Mouse (Mus musculus) MEL (cell line): ENCODE results near the gene Babam2. TPM values are rescaled to one million over a fixed set of nuclear protein-coding genes. Genes with fewer than 3 reads are reported as not detected.

Experiments
- DNase-seq: peaks from one replicate; pipeline ENCODE4 v3.0.0; 2011; ENCODE audit warnings: low read depth, low spot score
- H3K27ac ChIP-seq: 2 replicates; pipeline ENCODE4 v1.5.1; 2012; ENCODE audit warnings: low read depth, mild to moderate bottlenecking, control low read depth, low read length, moderate library complexity; ENCODE audit not compliant: control insufficient read depth
- H3K27me3 ChIP-seq, 2 experiments: fragments of 150-350 bp in 1 of 2; sonication (generic) in 1 of 2; 2 replicates each; pipeline ENCODE4 v1.6.1; 2012; ENCODE audit warnings: low read length in 2 of 2, mild to moderate bottlenecking in 2 of 2, improper control_type of control experiment in 1 of 2, moderate library complexity in 1 of 2; ENCODE audit not compliant: insufficient read depth in 2 of 2, control insufficient read depth in 1 of 2
- H3K36me3 ChIP-seq, 2 experiments: 2 replicates each; pipeline ENCODE4 v1.6.1; 2012 to 2014; ENCODE audit warnings: low read length in 2 of 2, improper control_type of control experiment in 1 of 2, inconsistent platforms in 1 of 2, mild to moderate bottlenecking in 1 of 2; ENCODE audit not compliant: insufficient read depth in 2 of 2, control insufficient read depth in 1 of 2
- H3K4me1 ChIP-seq, 2 experiments: fragments of 150-350 bp in 1 of 2; sonication (generic) in 1 of 2; 2 replicates each; pipeline ENCODE4 v1.6.1; 2012; ENCODE audit warnings: low read length in 2 of 2, improper control_type of control experiment in 1 of 2, mild to moderate bottlenecking in 1 of 2; ENCODE audit not compliant: insufficient read depth in 2 of 2, control insufficient read depth in 1 of 2
- H3K4me3 ChIP-seq, 2 experiments: fragments of 150-350 bp in 1 of 2; sonication (generic) in 1 of 2; 2 replicates each; pipeline ENCODE4 v1.5.1; 2012; ENCODE audit warnings: low read depth in 2 of 2, low read length in 2 of 2, mild to moderate bottlenecking in 2 of 2, moderate library complexity in 2 of 2, control low read depth in 1 of 2, improper control_type of control experiment in 1 of 2; ENCODE audit not compliant: control insufficient read depth in 1 of 2, insufficient read depth in 1 of 2
- H3K79me2 ChIP-seq: 2 replicates; pipeline ENCODE4 v1.6.1; 2012; ENCODE audit warnings: mild to moderate bottlenecking, low read length, moderate library complexity; ENCODE audit not compliant: control insufficient read depth, poor library complexity, insufficient read depth
- H3K9ac ChIP-seq: 2 replicates; pipeline ENCODE4 v1.6.1; 2012; ENCODE audit warnings: low read depth, mild to moderate bottlenecking, control low read depth, low read length, moderate library complexity; ENCODE audit not compliant: control insufficient read depth, poor library complexity, severe bottlenecking
- H3K9me3 ChIP-seq: fragments of 150-350 bp; sonication (generic); replicated peaks from 2 replicates; pipeline ENCODE4 v1.6.1; 2012; ENCODE audit warnings: mild to moderate bottlenecking, low read length, improper control_type of control experiment, moderate library complexity; ENCODE audit not compliant: insufficient read depth
- BHLHE40 ChIP-seq: IDR thresholded peaks from 2 replicates; pipeline ENCODE4 v1.6.1; 2012; ENCODE audit warnings: low read depth, mild to moderate bottlenecking, inconsistent platforms, low read length, improper control_type of control experiment, borderline replicate concordance
- CHD1 ChIP-seq: IDR thresholded peaks from 2 replicates; pipeline ENCODE4 v1.6.1; 2012; ENCODE audit warnings: low read depth, mild to moderate bottlenecking, inconsistent platforms, low read length, improper control_type of control experiment
- CHD2 ChIP-seq: IDR thresholded peaks from 2 replicates; pipeline ENCODE4 v1.6.1; 2011; ENCODE audit warnings: low read length, improper control_type of control experiment
- CTCF ChIP-seq, 3 experiments: IDR thresholded peaks in 2 of 3; conservative IDR thresholded peaks in 1 of 3; 2 replicates each; pipeline ENCODE4 v1.5.1; 2011 to 2012; ENCODE audit warnings: low read length in 3 of 3, low read depth in 2 of 3, mild to moderate bottlenecking in 2 of 3, improper control_type of control experiment in 1 of 3, inconsistent platforms in 1 of 3, mixed read lengths in 1 of 3, moderate library complexity in 1 of 3; ENCODE audit not compliant: control insufficient read depth in 1 of 3, insufficient read depth in 1 of 3, poor library complexity in 1 of 3, severe bottlenecking in 1 of 3
- ELF1 ChIP-seq: IDR thresholded peaks from 2 replicates; pipeline ENCODE4 v1.6.1; 2014; ENCODE audit warnings: low read depth, mild to moderate bottlenecking, inconsistent platforms, low read length, improper control_type of control experiment, moderate library complexity
- GABPA ChIP-seq: IDR thresholded peaks from 2 replicates; pipeline ENCODE4 v1.6.1; 2012; ENCODE audit warnings: low read depth, mild to moderate bottlenecking, inconsistent platforms, low read length, improper control_type of control experiment, moderate library complexity
- GATA1 ChIP-seq: IDR thresholded peaks from 2 replicates; pipeline ENCODE4 v1.6.1; 2011; ENCODE audit warnings: low read depth, low read length, improper control_type of control experiment
- HCFC1 ChIP-seq: IDR thresholded peaks from 2 replicates; pipeline ENCODE4 v1.6.1; 2012; ENCODE audit warnings: low read depth, mild to moderate bottlenecking, inconsistent platforms, low read length, improper control_type of control experiment, moderate library complexity
- KAT2A ChIP-seq: conservative IDR thresholded peaks from 2 replicates; pipeline ENCODE4 v1.6.1; 2012; ENCODE audit warnings: low read depth, low read length, improper control_type of control experiment, inconsistent platforms
- MAFK ChIP-seq: IDR thresholded peaks from 2 replicates; pipeline ENCODE4 v1.6.1; 2011; ENCODE audit warnings: low read depth, mild to moderate bottlenecking, low read length, improper control_type of control experiment, borderline replicate concordance
- MAX ChIP-seq: IDR thresholded peaks from 2 replicates; pipeline ENCODE4 v1.6.1; 2011; ENCODE audit warnings: low read length, improper control_type of control experiment
- MEF2A ChIP-seq: IDR thresholded peaks from 2 replicates; pipeline ENCODE4 v1.6.1; 2014; ENCODE audit warnings: low read depth, mild to moderate bottlenecking, inconsistent platforms, low read length, improper control_type of control experiment; ENCODE audit not compliant: poor library complexity, insufficient replicate concordance, severe bottlenecking; ENCODE audit errors: extremely low read depth
- MXI1 ChIP-seq: IDR thresholded peaks from 2 replicates; pipeline ENCODE4 v1.6.1; 2011; ENCODE audit warnings: mild to moderate bottlenecking, low read depth, low read length, improper control_type of control experiment
- NELFE ChIP-seq: IDR thresholded peaks from 2 replicates; pipeline ENCODE4 v1.6.1; 2011; ENCODE audit warnings: low read depth, low read length, improper control_type of control experiment
- NRF1 ChIP-seq: IDR thresholded peaks from 2 replicates; pipeline ENCODE4 v1.6.1; 2014; ENCODE audit warnings: low read depth, mild to moderate bottlenecking, inconsistent platforms, low read length, improper control_type of control experiment, moderate library complexity; ENCODE audit not compliant: poor library complexity, insufficient read depth, severe bottlenecking
- POLR2A ChIP-seq, 2 experiments: IDR thresholded peaks; 2 replicates each; pipeline ENCODE4 v1.6.1; 2011 to 2012; ENCODE audit warnings: low read length in 2 of 2, mild to moderate bottlenecking in 2 of 2, control low read depth in 1 of 2, improper control_type of control experiment in 1 of 2, low read depth in 1 of 2, moderate library complexity in 1 of 2; ENCODE audit not compliant: control insufficient read depth in 1 of 2, insufficient read depth in 1 of 2, poor library complexity in 1 of 2
- POLR2AphosphoS5 ChIP-seq: IDR thresholded peaks from 2 replicates; pipeline ENCODE4 v1.6.1; 2012; ENCODE audit warnings: low read depth, borderline replicate concordance, mild to moderate bottlenecking, inconsistent platforms, low read length, moderate library complexity, mixed read lengths
- RCOR1 ChIP-seq: IDR thresholded peaks from 2 replicates; pipeline ENCODE4 v1.6.1; 2012; ENCODE audit warnings: low read depth, mild to moderate bottlenecking, inconsistent platforms, low read length, improper control_type of control experiment
- TBP ChIP-seq: IDR thresholded peaks from 2 replicates; pipeline ENCODE4 v1.8.0; 2011; ENCODE audit warnings: low read depth, low read length, improper control_type of control experiment
- TCF12 ChIP-seq: IDR thresholded peaks from 2 replicates; pipeline ENCODE4 v1.6.1; 2014; ENCODE audit warnings: low read depth, mild to moderate bottlenecking, inconsistent platforms, low read length, improper control_type of control experiment, moderate library complexity
- UBTF ChIP-seq: IDR thresholded peaks from 2 replicates; pipeline ENCODE4 v1.6.1; 2012; ENCODE audit warnings: low read depth, mild to moderate bottlenecking, inconsistent platforms, low read length, improper control_type of control experiment, moderate library complexity, borderline replicate concordance; ENCODE audit not compliant: insufficient read depth
- USF2 ChIP-seq, 2 experiments: IDR thresholded peaks; 2 replicates each; pipeline ENCODE4 v1.6.1; 2011 to 2012; ENCODE audit warnings: improper control_type of control experiment in 2 of 2, low read length in 2 of 2, borderline replicate concordance in 1 of 2, inconsistent platforms in 1 of 2, low read depth in 1 of 2, mild to moderate bottlenecking in 1 of 2; ENCODE audit not compliant: insufficient read depth in 1 of 2
- ZMIZ1 ChIP-seq: IDR thresholded peaks from 2 replicates; pipeline ENCODE4 v1.6.1; 2012; ENCODE audit warnings: low read depth, mild to moderate bottlenecking, inconsistent platforms, low read length, improper control_type of control experiment, moderate library complexity
- polyA plus RNA-seq, 2 experiments: library from polyadenylated mRNA; stranded (reverse) in 1 of 2; unstranded in 1 of 2; fragments of >175 nt in 1 of 2; fragments of >200 nt in 1 of 2; gene quantifications; 2 replicates each; pipeline versions ENCODE4 v1.2.1 to v1.2.4; 2012; ENCODE audit warnings: low replicate concordance in 2 of 2, low read depth in 1 of 2; ENCODE audit not compliant: insufficient read length in 2 of 2, insufficient read depth in 1 of 2, missing spikeins in 1 of 2
- total RNA-seq: library from RNA; depleted of rRNA; stranded (reverse); fragments of 300-350 nt; gene quantifications from 2 replicates; pipeline ENCODE4 v1.2.3, GENCODE M21; 2012

The Babam2 gene
- total and polyA plus RNA-seq, 3 experiments: 43.3 to 86.6 TPM; not detected in 1

GRCm38 (mm10) chr5:31918566-31918965 is 221.1 kb downstream of the Babam2 start:
- TF ChIP-seq BHLHE40: no peak
- TF ChIP-seq CHD1: no peak
- TF ChIP-seq MXI1: no peak
- no peak for TF ChIP-seq MAFK
- no peak for TF ChIP-seq ELF1
- TF ChIP-seq CHD2: no peak
- no peak for TF ChIP-seq TCF12
- TF ChIP-seq KAT2A: no peak
- TF ChIP-seq POLR2AphosphoS5: no peak
- TF ChIP-seq HCFC1: no peak
- TF ChIP-seq POLR2A (IDR thresholded peaks at IDR 0.05; ENCODE audit: control insufficient read depth in 1 of 2, insufficient read depth in 1 of 2, low read depth in 1 of 2, low read length in 2 of 2, poor library complexity in 1 of 2): no peak
- no peak for TF ChIP-seq NELFE
- no peak for TF ChIP-seq GABPA
- TF ChIP-seq USF2 (IDR thresholded peaks at IDR 0.05; ENCODE audit: borderline replicate concordance in 1 of 2, insufficient read depth in 1 of 2, low read depth in 1 of 2, low read length in 2 of 2): no peak
- no peak for TF ChIP-seq NRF1
- no peak for TF ChIP-seq RCOR1
- TF ChIP-seq, all 39 proteins: peak for 0
- no peaks in the 10 kb centered on the region for H3K9me3 ChIP-seq
- H3K36me3 ChIP-seq: peaks cover 0 to 18% of the 10 kb centered on the region in 2 experiments; a peak in 2 of 4 replicates
- H3K27me3 ChIP-seq: no peaks in the 10 kb centered on the region
- H3K9ac ChIP-seq: no peak overlapping the region
- DNase-seq: no peak
- no peak overlapping the region for H3K4me3 ChIP-seq
- H3K79me2 ChIP-seq: no peaks in the 10 kb centered on the region
- H3K27ac ChIP-seq: no peak overlapping the region
- peaks cover 2 to 13% of the 10 kb centered on the region in 2 experiments; a peak in 3 of 4 replicates for H3K4me1 ChIP-seq

- H3K9ac ChIP-seq: no peak overlapping the region
- H3K36me3 ChIP-seq: peaks cover 0 to 13% of the 10 kb centered on the region in 2 experiments; a peak in 2 of 4 replicates
- no peak overlapping the region for H3K27ac ChIP-seq
- H3K27me3 ChIP-seq: no peaks in the 10 kb centered on the region
- no peaks in the 10 kb centered on the region for H3K79me2 ChIP-seq
- H3K4me1 ChIP-seq: peaks cover 2 to 7% of the 10 kb centered on the region in 2 experiments; a peak in 3 of 4 replicates
- TF ChIP-seq MEF2A (no peak), ZMIZ1 (no peak), GABPA (no peak), TCF12 (no peak), USF2 (IDR thresholded peaks at IDR 0.05; ENCODE audit: borderline replicate concordance in 1 of 2, insufficient read depth in 1 of 2, low read depth in 1 of 2, low read length in 2 of 2) (no peak), CTCF (IDR thresholded peaks at IDR 0.05 in 2 of 3, conservative IDR thresholded peaks at IDR 0.05 in 1 of 3; ENCODE audit: control insufficient read depth in 1 of 3, insufficient read depth in 1 of 3, low read depth in 2 of 3, low read length in 3 of 3, poor library complexity in 1 of 3, severe bottlenecking in 1 of 3) (no peak), TBP (no peak), MAX (no peak), CHD1 (no peak), GATA1 (no peak), UBTF (no peak)
- no peak overlapping the region for H3K4me3 ChIP-seq
- H3K9me3 ChIP-seq: no peaks in the 10 kb centered on the region
- DNase-seq: no peak
Measured at GRCm38 (mm10) chr5:31920129-31920528, 222.6 kb downstream of the Babam2 start.
